Mouse (Mus musculus) embryo, embryonic 11.5 days (tissue): ENCODE results near the gene Tnrc6c.
A peak's percentile ranks its signal among the peaks of the same experiment; 100 is the strongest.

Source experiments
- DNase-seq: peaks from one replicate; pipeline ENCODE4 v3.0.0-alpha.2; 2012; ENCODE audit warnings: low read depth, low spot score

The Tnrc6c gene

DNA sequence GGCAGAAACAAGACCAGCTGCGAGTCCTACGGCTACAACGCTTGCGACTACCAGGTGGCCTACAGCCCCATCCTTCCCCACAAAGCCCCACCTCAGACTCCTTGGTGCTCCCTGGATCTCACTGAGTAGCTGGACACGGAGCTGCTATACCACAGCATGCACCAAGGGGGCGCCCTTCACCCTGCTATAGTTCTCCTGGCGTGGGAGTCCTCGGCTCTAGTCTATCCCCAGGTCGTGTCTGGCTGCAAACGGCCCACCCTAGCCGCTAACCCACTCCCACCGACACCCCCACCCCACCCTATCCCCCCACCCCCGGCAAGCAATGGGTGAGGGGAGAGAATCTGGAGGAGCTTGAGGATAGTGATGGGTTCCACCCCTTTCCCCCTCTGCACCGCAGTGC is 136.2 kb downstream of the Tnrc6c start:
- no peak for DNase-seq

DNA sequence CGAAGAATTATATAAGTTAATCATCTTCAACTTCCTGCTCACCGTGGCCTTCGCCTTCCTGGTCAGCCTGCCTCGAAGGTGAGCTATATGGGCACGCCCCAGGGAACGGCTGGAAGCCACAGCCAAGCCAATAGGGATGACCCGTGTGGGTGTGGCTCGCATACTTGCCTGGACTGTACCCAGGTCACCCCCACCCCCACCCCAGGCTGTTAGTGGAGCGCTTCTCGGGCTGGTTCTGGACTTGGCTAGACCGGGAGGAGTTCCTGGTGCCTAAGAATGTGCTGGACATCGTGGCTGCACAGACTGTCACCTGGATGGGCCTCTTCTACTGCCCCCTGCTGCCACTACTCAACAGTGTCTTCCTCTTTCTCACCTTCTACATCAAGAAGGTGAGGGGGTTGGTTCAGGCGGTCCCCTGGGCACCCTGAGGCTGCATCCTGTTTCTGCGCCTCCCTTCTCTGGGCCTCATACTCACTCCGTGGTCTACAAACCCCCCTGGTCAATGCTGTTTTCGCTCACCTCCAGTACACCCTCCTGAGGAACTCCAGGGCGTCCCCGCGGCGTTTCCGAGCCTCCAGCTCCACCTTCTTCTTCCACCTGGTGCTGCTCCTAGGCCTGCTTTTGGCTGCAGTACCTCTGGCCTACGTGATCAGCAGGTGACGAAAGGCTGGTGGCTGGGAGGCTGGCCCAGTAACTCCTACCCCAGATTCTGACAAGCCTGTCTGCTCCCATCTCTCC is 136.8 kb downstream of the Tnrc6c start:
- DNase-seq: no peak

DNA sequence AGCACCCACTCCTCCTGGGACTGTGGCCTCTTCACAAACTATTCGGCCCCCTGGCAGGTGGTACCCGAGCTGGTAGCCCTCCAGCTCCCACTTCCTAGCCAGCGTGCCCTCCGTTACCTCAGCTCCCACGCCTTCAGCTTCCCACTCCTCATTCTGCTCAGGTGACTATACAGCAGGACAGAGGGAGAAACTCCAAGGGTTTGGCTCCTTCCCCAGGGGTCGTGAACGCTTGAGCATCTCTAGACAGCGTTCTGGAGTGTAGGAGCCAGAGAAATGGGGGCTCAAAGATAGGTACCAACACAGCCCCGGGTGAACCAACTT is 137.3 kb downstream of the Tnrc6c start:
- DNase-seq: no peak

DNA sequence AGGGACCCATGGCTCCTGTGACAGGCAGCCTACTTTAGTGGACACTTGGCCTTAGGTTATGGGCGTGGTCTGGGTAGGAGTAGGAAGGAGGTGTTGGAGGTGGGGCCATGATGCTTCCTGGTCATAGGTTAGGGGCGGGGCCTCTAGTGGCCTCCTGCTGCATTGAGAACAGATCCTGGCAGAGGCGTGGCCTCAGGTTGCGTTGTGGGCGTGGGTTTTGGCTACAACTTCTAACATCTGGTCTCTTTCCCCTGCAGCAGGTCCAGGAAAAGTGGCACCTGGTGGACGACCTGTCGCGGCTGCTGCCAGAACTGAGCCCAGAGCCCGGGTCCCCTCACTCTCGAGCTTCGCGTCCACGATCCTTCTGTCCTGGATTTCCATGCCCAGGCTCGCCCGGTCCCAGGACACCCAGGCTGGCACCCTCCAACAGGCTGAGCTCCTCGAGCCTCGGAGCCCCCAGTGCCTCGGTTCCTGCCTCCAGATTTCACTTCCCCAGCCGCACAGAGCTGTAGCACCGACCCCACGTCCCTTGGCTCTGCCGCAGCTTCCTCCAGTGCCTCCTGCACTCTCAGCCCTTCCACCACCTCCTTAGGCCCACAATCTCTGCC is 138.3 kb downstream of the Tnrc6c start:
- no peak for DNase-seq

DNA sequence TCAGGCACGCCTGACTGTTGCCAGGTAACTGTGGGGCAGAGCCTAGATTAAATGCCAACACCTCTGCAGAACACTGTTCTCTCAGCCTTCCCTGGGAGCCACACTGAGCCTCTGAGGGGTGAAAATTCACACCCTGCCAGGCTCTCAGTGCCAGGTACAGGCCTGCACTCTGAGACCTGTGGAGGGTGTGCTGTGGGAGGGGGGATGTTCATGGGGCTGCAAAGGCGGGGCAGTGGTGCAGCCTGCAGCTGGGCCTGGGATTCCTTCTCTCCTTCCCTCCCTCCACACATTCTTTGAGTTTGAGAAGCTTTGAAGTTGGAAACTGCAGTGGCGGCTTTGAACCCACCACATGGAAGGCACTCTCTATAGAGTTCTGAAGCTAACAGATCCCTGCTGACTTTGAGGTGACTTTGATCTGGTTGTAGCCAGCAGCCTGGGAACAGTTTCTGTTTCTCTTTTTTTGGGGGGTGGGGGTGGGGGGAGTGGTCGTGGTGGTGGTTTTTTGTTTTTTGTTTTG is 140.0 kb downstream of the Tnrc6c start:
- DNase-seq: no peak

DNA sequence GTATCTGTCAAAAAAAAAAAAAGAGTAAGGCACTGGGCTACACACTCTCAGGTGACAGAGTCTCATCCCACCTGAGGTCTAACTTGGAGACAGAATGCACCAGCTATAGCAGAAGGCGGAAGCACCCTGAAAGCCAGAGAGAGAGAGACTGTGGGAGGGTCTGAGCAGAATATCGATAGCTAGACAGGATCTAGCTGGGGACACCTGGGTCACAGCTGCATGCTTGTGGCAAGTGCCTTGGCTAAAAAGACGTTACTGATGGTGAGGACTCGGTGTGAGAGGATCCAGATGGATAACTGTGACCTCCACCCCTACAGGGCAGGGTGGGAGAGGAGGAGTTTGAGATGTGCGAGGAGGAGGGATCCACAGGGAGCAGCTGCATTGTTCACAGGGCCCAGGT is 142.9 kb downstream of the Tnrc6c start:
- no peak for DNase-seq

DNA sequence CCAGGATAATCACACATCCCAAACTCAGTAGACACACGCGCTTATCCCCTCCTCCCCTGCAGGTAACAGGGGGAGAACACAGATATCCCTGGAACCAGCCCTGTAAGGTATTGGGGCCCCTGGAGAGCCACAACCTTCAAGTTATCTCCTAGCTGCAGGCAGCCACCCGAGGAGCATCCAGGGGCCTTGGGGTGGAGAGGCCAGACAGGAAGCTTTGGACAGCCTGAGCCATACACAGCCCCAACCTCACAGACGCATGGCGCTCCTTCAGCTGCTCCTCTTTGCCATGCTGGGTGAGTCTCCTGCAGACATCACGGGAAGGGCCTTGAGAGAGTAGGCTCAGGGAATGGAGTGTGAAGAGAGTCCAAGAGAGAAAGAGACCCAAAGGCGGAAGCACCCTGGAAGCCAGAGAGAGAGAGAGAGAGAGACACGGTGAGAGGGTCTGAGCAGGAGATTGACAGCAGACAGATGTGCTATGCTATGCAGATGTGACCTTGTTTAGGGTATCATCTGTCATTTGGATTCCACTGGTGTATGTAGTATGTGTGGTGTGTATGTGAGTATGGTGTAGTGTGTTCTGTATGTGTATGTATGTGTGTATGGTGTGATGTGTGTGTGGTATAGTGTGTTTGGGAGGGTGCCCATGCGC is 143.5 kb downstream of the Tnrc6c start, which contains the start of gene 6030468B19Rik:
6030468B19Rik (plus strand) TSS at position 150 of the 649 bp plus-strand sequence.
- DNase-seq: no peak

DNA sequence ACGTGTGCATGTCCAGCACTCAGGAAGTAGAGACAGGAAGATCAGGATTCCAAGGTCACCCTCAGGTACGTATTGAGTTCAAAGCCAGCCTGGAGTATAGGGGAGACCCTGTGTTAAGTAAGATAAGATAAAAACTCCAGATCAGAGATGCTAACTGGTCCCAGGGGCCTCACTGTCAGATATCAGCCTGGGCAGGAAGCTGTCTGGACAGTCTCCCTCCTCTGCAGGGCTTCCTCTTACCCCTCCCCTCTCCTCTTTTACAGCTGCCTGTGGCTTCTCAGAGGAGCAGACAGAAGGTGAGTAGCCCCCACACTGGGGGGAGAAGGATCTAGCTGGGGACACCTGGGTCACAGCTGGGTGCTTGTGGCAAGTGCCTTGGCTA is 144.1 kb downstream of the Tnrc6c start:
- no peak for DNase-seq

DNA sequence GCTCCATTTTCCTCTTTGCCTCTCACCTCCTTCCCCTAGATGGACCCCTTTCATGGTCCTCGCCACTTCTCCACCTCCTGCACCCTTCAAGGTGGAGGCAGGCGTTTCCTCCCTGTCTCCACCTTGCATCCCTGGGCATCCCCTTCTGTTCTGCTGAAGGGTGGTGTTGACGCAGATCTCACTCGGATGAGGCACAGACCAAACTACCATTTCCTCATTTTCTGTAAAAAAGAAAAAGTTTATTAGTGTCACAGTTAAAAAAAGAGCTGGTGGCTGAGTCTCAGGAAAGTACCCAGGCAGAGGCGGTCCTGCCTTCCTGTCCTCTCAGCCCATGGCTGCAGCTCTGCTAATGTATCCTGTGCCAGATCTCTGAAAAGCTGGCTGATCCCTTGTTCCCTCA is 145.1 kb downstream of the Tnrc6c start:
- no peak for DNase-seq

DNA sequence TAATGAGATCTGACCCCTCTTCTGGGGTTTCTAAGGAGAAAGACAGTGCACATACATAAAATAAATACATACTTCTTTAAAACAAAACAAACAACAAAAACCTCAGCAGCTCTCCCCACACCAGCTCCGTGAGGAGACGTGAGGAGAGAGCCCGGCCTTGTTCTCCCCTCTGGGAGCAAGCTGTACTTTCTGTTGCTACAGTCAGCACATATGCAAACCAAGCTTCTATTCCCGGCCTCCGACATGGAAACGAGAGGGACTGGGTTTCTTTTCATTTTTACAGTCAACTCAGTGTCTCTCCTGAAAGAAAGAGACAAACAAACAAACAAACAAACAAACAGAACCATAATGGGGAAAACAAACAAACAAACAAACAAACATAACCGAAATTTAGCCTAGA is 145.9 kb downstream of the Tnrc6c start:
- no peak for DNase-seq

DNA sequence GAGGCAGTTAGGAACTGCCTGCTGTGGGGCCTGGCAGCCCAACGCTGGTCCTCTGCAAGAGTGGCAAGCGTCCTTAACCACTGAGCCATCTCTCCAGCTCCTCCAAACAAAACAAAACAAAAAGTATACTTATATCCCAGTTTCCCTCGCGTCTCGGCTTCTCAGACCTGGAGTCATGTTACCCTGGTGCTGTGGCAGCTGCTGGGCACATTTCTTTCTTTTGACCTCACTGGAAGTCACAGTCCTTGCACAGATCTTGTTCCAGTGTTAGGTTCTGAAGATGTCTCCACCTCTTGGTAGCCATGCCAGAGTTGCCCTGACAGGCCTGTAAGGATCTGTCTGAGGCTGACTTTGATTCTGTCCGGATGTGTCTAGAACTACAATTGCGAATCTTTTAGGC is 147.6 kb downstream of the Tnrc6c start:
- no peak for DNase-seq

DNA sequence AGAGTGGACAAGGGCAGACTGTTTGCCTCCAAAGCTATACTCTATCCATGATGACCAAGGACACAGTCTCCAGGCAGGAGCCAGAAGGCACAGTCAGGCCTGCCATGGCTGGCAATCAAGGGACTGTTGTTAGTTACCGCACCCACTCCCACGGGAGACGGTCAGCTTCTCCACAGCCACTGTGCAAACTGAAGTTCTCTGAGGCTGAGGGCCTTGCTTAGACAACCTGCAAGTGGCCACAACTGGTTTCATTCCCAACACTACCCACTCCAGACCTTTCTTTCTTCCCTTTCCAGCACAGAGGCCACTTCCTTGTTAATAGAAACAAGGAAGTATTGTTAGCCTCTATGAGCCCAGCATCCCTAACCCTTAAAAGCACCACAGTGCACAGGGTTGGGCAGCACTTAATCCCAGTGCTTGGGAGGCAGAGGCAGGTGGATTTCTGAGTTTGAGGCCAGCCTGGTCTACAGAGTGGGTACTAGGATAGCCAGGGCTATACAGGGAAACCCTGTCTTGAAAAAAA is 149.1 kb downstream of the Tnrc6c start:
- DNase-seq: no peak

DNA sequence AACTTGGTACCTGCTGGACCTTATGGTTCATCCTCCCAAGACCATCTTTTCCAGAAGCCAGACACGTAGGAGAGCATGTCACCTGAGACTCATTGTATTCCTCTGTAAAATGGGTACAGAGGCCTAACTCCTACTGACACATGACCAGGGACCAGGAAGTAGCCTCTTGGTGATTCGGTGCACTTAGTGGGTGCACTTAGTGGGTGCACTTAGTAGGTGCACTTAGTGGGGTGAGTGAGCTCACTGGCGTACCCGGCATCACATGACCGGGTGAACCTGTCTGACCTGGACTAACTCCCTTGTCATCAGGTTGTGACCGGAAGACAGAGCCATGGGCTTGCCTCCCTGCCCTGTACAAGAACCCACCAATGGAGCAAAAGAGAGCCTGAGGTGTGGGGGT is 152.7 kb downstream of the Tnrc6c start:
- DNase-seq: no peak

DNA sequence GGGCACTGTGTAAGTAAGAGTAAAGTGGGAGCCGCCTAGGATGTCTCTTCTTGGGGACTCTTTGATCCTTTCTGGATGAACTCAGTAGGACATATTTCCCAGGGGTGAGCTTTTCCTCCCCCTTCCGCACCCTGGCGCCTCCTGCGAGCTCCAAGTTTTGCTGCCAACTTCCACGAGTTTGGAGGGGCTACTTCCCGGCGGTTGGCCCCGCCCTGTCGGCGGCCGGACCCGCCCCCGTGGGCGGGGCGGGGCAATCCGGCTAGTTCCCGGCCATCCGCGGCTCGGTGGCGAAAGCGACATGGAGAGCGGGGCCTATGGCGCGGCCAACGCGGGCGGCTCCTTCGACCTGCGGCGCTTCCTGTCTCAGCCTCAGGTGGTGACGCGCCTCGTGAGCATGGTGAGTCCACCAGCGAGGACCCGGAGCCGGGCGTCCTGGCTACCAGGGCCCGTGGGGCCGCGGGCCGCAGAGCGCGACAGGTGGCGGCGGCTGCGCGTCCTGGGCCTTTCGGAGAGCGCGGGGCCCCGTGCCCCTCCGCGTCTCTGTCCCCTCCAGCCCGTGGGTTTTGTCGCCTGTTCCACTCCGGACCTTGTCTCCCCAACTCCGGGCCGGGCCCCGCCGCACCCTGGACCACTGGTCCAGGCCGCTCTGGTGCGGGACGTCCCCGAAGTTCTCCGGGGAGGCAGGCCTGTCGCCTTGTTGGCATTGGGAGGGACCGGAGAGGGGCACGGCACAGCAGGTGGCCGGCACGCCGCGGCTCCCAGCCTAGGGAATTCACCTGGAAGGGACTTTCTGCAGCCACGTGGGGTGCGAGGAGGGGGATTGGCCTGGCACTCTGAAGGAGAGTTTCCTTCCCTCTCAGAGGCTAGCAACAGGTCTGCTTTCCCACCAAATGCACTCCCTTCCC is 155.6 kb downstream of the Tnrc6c start, which contains the start of the genes Gm20708 and Syngr2:
Gm20708 (plus strand) TSS at position 262 of the 905 bp plus-strand sequence.
Syngr2 (plus strand) TSS at position 262 of the 905 bp plus-strand sequence.
- no peak for DNase-seq

DNA sequence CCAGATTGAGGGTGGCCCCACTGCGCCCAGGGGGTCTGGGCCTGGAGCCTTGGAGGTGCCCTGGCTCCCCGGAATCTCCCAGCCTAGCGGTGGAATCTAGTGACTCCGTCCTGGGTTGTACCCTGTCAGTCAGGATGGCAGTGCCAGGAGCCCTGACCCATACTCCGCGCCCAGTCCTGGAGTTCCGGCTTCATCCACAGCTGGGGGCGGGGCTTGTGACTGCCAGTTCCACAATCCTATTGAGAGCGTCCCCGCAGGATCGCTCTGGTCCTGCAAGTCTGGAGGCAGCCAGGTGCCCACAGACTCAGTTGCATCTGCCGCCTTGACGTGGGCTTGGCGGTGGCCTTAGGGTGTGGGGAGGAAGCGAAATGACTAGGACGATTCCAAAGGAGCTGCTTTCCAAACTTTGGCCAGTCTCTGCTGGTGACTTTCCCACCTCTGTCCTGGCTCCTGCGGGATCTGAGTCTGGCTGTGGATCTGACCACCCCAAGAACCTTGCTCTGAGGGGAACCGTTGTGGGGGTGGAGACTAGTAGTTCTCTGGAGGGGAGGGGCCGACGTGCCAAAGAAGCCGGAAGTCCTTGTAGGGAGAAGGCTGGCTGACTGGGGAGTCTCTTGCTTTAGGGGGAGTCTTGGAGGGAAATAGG is 156.4 kb downstream of the Tnrc6c start:
- peak; percentile 62 for DNase-seq
